Mouse (Mus musculus): ENCODE results near the gene Agfg2. TPM values are rescaled to one million over a fixed set of nuclear protein-coding genes. Genes with fewer than 3 reads are reported as not detected.

The Agfg2 gene
- polyA plus RNA-seq, 2 experiments: 13.4 to 16.3 TPM

GRCm38 (mm10) chr5:137682526-137682925 is 2.0 kb downstream of the Agfg2 start:
- no peaks in the 10 kb centered on the region for H3K27me3 ChIP-seq (ENCODE audit: control insufficient read depth, insufficient read depth, low read length)
- DNase-seq (ENCODE audit: low spot score) (no peak), ATAC-seq (ENCODE audit: low FRiP score, low read depth) (no peak)
- H3K4me2 ChIP-seq (replicated peaks; ENCODE audit: low read depth, low read length, severe bottlenecking): no peak overlapping the region
- H3K9ac ChIP-seq (ENCODE audit: low read depth, low read length, severe bottlenecking): no peak overlapping the region
- H3K36me3 ChIP-seq (ENCODE audit: control insufficient read depth, insufficient read depth, low read length): no peaks in the 10 kb centered on the region
- no peaks in the 10 kb centered on the region for H3K9me3 ChIP-seq (ENCODE audit: control insufficient read depth, low read length)
- H3K4me1 ChIP-seq (ENCODE audit: control insufficient read depth, insufficient read depth, low read length): peaks cover 10% of the 10 kb centered on the region
- no peak overlapping the region for H3K27ac ChIP-seq (replicated peaks; ENCODE audit: low read depth, low read length)
- 84% methylated on average over 6 of the region's 6 CpGs for WGBS
- no peak overlapping the region for H3K4me3 ChIP-seq (replicated peaks; ENCODE audit: low read length)
- TF ChIP-seq POLR2A (IDR thresholded peaks at IDR 0.05; ENCODE audit: borderline replicate concordance, extremely low read depth, insufficient read depth, insufficient read length): no peak

- ATAC-seq (ENCODE audit: low FRiP score, low read depth): no peak
- no peak for DNase-seq (ENCODE audit: low spot score)
- Histone ChIP-seq H3K9me3 (ENCODE audit: control insufficient read depth, low read length) (no peaks in the 10 kb centered on the region), H3K4me2 (replicated peaks; ENCODE audit: low read depth, low read length, severe bottlenecking) (no peak overlapping the region), H3K27me3 (ENCODE audit: control insufficient read depth, insufficient read depth, low read length) (no peaks in the 10 kb centered on the region), H3K4me1 (ENCODE audit: control insufficient read depth, insufficient read depth, low read length) (peaks cover 10% of the 10 kb centered on the region), H3K27ac (replicated peaks; ENCODE audit: low read depth, low read length) (no peak overlapping the region), H3K36me3 (ENCODE audit: control insufficient read depth, insufficient read depth, low read length) (no peaks in the 10 kb centered on the region), H3K9ac (ENCODE audit: low read depth, low read length, severe bottlenecking) (no peak overlapping the region), H3K4me3 (replicated peaks; ENCODE audit: low read length) (no peak overlapping the region)
- 79% methylated on average over 4 of the region's 4 CpGs for WGBS
- TF ChIP-seq POLR2A (IDR thresholded peaks at IDR 0.05; ENCODE audit: borderline replicate concordance, extremely low read depth, insufficient read depth, insufficient read length): no peak
Measured at GRCm38 (mm10) chr5:137679726-137680125, 4.8 kb downstream of the Agfg2 start.

- Histone ChIP-seq H3K27me3 (ENCODE audit: control insufficient read depth, insufficient read depth, low read length) (no peaks in the 10 kb centered on the region), H3K4me3 (replicated peaks; ENCODE audit: low read length) (no peak overlapping the region), H3K36me3 (ENCODE audit: control insufficient read depth, insufficient read depth, low read length) (no peaks in the 10 kb centered on the region), H3K27ac (replicated peaks; ENCODE audit: low read depth, low read length) (no peak overlapping the region), H3K9me3 (ENCODE audit: control insufficient read depth, low read length) (no peaks in the 10 kb centered on the region), H3K4me2 (replicated peaks; ENCODE audit: low read depth, low read length, severe bottlenecking) (no peak overlapping the region), H3K4me1 (ENCODE audit: control insufficient read depth, insufficient read depth, low read length) (peaks cover 9% of the 10 kb centered on the region), H3K9ac (ENCODE audit: low read depth, low read length, severe bottlenecking) (no peak overlapping the region)
- TF ChIP-seq POLR2A (IDR thresholded peaks at IDR 0.05; ENCODE audit: borderline replicate concordance, extremely low read depth, insufficient read depth, insufficient read length): no peak
- DNase-seq (ENCODE audit: low spot score): no peak
- no peak for ATAC-seq (ENCODE audit: low FRiP score, low read depth)
- 85% methylated on average over 3 of the region's 3 CpGs for WGBS
Measured at GRCm38 (mm10) chr5:137678736-137679135, 5.8 kb downstream of the Agfg2 start.

- no peak overlapping the region for H3K9ac ChIP-seq (ENCODE audit: low read depth, low read length, severe bottlenecking)
- WGBS: 94% methylated on average over 8 of the region's 8 CpGs
- peaks cover under 1% of the 10 kb centered on the region; the same call in 1 of the 2 replicates for H3K4me1 ChIP-seq (ENCODE audit: control insufficient read depth, insufficient read depth, low read length)
- H3K9me3 ChIP-seq (ENCODE audit: control insufficient read depth, low read length): no peaks in the 10 kb centered on the region
- no peak overlapping the region for H3K27ac ChIP-seq (replicated peaks; ENCODE audit: low read depth, low read length)
- ATAC-seq (ENCODE audit: low FRiP score, low read depth): no peak
- H3K4me3 ChIP-seq (replicated peaks; ENCODE audit: low read length): no peak overlapping the region
- no peak for TF ChIP-seq POLR2A (IDR thresholded peaks at IDR 0.05; ENCODE audit: borderline replicate concordance, extremely low read depth, insufficient read depth, insufficient read length)
- DNase-seq (ENCODE audit: low spot score): no peak
- H3K36me3 ChIP-seq (ENCODE audit: control insufficient read depth, insufficient read depth, low read length): no peaks in the 10 kb centered on the region
- no peak overlapping the region for H3K4me2 ChIP-seq (replicated peaks; ENCODE audit: low read depth, low read length, severe bottlenecking)
- no peaks in the 10 kb centered on the region for H3K27me3 ChIP-seq (ENCODE audit: control insufficient read depth, insufficient read depth, low read length)
Measured at GRCm38 (mm10) chr5:137677859-137678258, 6.7 kb downstream of the Agfg2 start.

- Histone ChIP-seq H3K9ac (ENCODE audit: low read depth, low read length, severe bottlenecking) (no peak overlapping the region), H3K36me3 (ENCODE audit: control insufficient read depth, insufficient read depth, low read length) (no peaks in the 10 kb centered on the region), H3K4me3 (replicated peaks; ENCODE audit: low read length) (no peak overlapping the region), H3K27me3 (ENCODE audit: control insufficient read depth, insufficient read depth, low read length) (no peaks in the 10 kb centered on the region), H3K27ac (replicated peaks; ENCODE audit: low read depth, low read length) (no peak overlapping the region), H3K4me1 (ENCODE audit: control insufficient read depth, insufficient read depth, low read length) (peaks cover 12% of the 10 kb centered on the region), H3K4me2 (replicated peaks; ENCODE audit: low read depth, low read length, severe bottlenecking) (no peak overlapping the region), H3K9me3 (ENCODE audit: control insufficient read depth, low read length) (no peaks in the 10 kb centered on the region)
- no peak for ATAC-seq (ENCODE audit: low FRiP score, low read depth)
- TF ChIP-seq POLR2A (IDR thresholded peaks at IDR 0.05; ENCODE audit: borderline replicate concordance, extremely low read depth, insufficient read depth, insufficient read length): no peak
- no peak for DNase-seq (ENCODE audit: low spot score)
- WGBS: 95% methylated on average over 8 of the region's 8 CpGs
Measured at GRCm38 (mm10) chr5:137674786-137675185, 9.7 kb downstream of the Agfg2 start.

- peaks cover 12% of the 10 kb centered on the region for H3K4me1 ChIP-seq (ENCODE audit: control insufficient read depth, insufficient read depth, low read length)
- H3K9me3 ChIP-seq (ENCODE audit: control insufficient read depth, low read length): no peaks in the 10 kb centered on the region
- 86% methylated on average over 6 of the region's 6 CpGs for whole genome bisulfite sequencing
- no peaks in the 10 kb centered on the region for H3K27me3 ChIP-seq (ENCODE audit: control insufficient read depth, insufficient read depth, low read length)
- ATAC-seq (ENCODE audit: low FRiP score, low read depth) (no peak), DNase-seq (ENCODE audit: low spot score) (no peak)
- H3K9ac ChIP-seq (ENCODE audit: low read depth, low read length, severe bottlenecking): no peak overlapping the region
- H3K4me3 ChIP-seq (replicated peaks; ENCODE audit: low read length): no peak overlapping the region
- H3K36me3 ChIP-seq (ENCODE audit: control insufficient read depth, insufficient read depth, low read length): no peaks in the 10 kb centered on the region
- no peak overlapping the region for H3K4me2 ChIP-seq (replicated peaks; ENCODE audit: low read depth, low read length, severe bottlenecking)
- H3K27ac ChIP-seq (replicated peaks; ENCODE audit: low read depth, low read length): no peak overlapping the region
- TF ChIP-seq POLR2A (IDR thresholded peaks at IDR 0.05; ENCODE audit: borderline replicate concordance, extremely low read depth, insufficient read depth, insufficient read length): no peak
Measured at GRCm38 (mm10) chr5:137673015-137673414, 11.5 kb downstream of the Agfg2 start.

Data from limb, embryonic 14.5 days (tissue).